Mouse (Mus musculus): Measurements from ENCODE around the gene Pcbp4. TPM values are rescaled to one million over a fixed set of nuclear protein-coding genes. Genes with fewer than 3 reads are reported as not detected.

The Pcbp4 gene
- polyA plus RNA-seq, 1 experiment = 22.6 TPM

GRCm38 (mm10) chr9:106467746-106468145, 14.7 kb downstream of the Pcbp4 start:
- TF ChIP-seq GATA1 (IDR thresholded peaks at IDR 0.05; ENCODE audit: low read length) = no peak

DNA sequence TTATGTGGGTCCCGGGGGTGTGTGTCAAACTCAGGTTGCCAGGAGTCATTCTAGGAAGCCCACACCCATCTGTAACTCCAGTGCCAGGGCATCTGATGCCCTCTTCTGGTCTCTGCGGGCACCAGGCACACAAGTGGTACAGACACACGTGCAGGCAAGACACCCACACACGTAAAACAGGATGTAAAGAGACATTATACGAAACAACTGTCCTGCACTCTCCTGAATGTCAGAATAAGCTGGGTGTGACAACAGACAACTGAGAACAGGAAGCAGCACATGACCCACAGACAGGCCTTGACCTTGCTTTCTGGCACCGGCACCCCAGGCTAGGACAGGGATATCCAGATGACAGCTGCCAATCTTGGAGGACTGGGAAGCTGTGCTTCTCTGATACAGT, 16.2 kb downstream of the Pcbp4 start:
- TF ChIP-seq GATA1 (IDR thresholded peaks at IDR 0.05; ENCODE audit: low read length) = no peak

DNA sequence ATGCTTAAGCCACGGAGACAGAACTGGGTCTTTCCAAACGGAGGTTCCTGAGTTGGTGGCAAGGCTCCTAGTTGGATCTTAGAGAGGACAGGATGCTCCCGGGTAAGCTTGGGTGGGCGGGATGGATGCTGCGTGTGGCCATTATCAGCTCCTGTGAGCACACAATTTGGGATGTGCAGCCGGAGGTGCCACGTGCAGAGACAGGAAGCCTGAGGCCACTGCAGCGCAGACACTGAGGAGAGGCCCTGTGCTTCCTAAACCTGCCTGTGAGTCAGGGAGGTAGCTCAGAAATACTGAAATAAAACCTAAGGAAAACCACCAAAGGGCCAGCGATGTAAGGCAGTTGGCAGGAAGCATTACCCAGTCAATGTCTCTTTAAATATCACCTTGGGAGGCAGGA, 16.7 kb downstream of the Pcbp4 start:
- no peak for TF ChIP-seq GATA1 (IDR thresholded peaks at IDR 0.05; ENCODE audit: low read length)

DNA sequence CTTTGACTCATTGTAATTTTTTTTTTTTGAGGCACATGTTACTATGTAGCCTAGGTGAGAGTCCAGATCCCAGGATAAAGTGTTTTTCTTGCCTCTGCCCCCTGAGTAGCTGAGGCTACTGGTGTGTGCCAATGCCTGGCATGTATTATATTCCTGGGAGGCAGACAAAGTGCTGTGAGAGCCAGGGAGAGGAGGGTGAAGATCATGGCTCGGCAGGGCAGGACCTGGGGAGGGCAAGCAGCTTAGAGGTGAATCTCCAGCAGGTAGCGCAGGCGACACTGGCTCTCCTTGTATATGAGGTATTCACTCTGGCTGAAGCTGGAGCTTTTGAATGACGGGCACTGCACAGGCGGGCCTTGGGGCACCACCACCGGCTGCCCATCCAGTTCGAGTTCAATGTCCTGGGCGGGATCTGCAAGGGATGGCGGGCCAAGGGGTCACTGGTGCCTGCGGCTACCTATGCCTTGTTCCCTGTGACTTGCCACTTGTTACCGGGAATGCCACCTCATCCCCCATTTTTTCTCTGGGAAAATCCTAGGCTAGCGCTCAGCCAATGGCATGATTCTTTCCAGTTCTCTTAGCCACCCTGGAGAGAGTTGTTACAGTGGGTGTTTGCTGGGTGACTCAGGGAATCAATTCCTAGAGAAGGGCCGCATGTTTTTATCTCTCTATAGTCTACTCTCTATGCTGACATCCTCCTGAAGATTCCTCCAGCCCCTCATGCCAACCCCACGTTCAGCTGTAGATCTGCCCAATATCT, 18.1 kb downstream of the Pcbp4 start:
- TF ChIP-seq GATA1 (IDR thresholded peaks at IDR 0.05; ENCODE audit: low read length) = no peak

GRCm38 (mm10) chr9:106471892-106472291, 18.8 kb downstream of the Pcbp4 start:
- no peak for TF ChIP-seq GATA1 (IDR thresholded peaks at IDR 0.05; ENCODE audit: low read length)

DNA sequence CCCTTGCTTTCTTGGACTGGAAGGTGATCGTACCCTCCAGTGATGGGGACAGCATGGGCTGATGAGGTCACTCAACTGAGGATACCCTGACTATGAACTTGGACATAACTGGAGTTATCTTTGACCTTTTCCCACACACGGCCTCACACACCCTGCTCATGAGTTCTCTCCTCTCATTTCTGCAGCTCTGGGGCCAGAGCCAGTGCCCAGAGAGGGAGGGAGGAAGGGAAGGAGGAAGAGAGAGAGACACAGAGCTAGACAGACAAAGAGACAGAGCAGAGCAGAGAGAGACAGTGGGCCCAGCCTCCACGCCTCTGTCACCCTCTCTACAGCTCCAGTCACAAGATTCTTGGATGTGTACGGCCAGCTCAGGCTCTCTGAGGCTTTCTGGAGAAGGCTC, 19.2 kb downstream of the Pcbp4 start:
- no peak for TF ChIP-seq GATA1 (IDR thresholded peaks at IDR 0.05; ENCODE audit: low read length)

DNA sequence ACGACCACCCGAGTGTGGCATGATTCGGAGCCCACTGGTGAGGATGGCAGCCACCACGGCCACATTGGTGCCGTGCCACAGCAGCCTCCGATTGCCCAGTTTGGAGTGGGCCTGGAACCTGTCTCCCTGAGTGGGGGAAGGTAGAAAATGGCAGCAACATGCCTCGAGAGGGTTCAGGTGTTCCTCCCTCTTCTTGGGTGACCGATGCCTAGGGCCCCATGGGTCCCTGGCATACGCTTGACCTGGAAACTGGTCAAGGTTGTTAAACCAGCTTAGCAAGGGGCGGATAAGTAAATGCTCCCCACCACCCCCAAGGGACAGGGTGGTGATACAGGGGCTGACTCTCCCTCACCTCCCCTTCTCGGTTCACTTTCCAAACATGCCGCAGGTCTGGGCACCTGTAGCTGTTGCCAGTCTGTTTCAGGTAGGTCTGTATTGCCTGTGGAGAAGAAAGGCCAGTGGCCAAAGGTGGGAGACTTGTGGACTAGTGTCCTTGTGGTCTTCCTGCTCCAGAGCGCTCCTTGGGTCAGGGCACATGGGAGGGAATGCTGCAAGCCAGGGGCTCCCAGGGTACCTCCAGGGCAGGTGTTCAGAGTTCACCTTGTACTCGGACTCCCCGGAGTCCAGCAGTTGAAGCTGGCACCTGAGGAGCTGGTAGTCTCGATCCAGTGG, 20.1 kb downstream of the Pcbp4 start:
- no peak for TF ChIP-seq GATA1 (IDR thresholded peaks at IDR 0.05; ENCODE audit: low read length)

DNA sequence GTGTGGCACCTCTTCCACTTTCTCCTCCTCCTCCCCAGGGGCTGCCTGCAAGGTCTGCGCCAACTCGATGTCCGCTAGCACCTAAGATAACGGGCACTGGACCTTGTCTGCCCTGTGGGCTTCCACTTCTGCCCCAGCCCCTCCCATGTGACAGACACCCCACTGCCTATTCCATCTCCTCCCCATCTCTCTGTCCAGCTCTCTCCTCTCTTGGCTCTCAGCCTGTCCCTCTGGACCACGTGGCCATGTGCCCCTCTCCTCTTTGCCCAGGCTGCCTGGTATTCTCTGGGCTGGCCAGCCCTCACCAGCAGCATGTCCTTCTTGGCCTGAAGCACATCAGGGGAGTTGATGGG, 20.6 kb downstream of the Pcbp4 start:
- no peak for TF ChIP-seq GATA1 (IDR thresholded peaks at IDR 0.05; ENCODE audit: low read length)

GRCm38 (mm10) chr9:106474456-106474855, 21.4 kb downstream of the Pcbp4 start:
- no peak for TF ChIP-seq GATA1 (IDR thresholded peaks at IDR 0.05; ENCODE audit: low read length)

GRCm38 (mm10) chr9:106475046-106475445, 22.0 kb downstream of the Pcbp4 start:
- no peak for TF ChIP-seq GATA1 (IDR thresholded peaks at IDR 0.05; ENCODE audit: low read length)

DNA sequence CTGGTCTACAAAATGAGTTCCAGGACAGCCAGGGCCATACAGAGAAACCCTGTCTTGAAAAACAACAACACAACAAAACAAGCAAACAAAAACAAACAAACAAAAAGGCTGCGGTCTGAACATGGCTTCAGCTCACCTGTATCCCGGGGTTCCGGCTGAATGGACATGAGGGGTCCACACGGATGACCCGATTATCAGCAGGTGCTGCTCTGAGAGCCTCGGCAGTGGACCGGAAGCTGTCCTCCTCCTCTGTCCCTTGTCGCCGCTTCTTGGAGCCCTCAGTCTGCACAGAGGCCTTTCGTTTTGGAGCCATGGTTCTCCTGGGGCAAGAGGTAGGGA, 22.5 kb downstream of the Pcbp4 start, which contains the start of gene Rrp9:
Gene Rrp9, plus strand, starts transcription at position 301 of the 339 bp plus-strand sequence.
- no peak for TF ChIP-seq GATA1 (IDR thresholded peaks at IDR 0.05; ENCODE audit: low read length)

DNA sequence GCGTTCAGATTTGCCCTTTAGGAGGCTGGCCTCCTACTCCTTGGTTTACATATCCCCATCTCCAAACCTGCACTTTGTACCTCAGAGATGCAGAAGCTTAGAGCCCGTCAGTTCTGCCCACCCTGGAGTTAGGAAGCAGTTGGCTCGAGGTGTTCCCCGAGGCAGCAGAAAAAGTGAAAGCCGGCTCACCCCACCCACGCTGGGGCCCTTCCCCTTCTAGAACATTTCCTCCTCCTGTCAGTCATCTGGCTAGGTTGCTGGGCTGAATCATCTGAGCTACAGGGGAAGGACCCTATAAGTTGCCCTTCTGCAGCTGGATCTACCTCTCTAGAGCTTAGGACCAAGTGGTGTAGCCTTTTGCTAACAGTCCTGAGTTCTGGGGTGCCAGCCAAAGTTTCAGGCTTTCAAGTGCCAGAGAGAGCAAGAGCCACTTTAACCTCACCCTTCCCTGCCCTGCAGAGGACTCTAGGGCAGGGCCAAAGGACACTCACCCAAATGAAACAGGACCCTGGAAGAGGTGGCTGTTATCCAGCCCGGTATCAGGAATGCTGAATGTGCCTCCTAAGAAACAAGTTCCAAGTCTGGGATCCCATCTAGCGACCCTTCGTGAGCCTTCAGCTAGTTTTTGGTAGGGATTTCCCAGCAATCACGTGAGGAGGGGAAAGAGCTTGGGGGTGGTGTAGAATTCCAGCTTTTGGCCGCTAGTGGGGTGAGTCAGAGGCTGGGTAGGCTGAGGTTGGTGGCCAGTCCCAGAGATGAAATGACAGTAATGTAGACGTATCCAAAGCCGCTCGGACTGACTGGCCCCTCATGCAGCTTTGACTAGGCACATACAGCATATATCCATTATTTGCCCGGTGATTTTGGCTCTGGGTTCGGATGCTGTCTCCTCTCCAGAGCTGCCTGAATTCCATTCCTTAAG, 23.2 kb downstream of the Pcbp4 start:
- TF ChIP-seq GATA1 (IDR thresholded peaks at IDR 0.05; ENCODE audit: low read length) = no peak

DNA sequence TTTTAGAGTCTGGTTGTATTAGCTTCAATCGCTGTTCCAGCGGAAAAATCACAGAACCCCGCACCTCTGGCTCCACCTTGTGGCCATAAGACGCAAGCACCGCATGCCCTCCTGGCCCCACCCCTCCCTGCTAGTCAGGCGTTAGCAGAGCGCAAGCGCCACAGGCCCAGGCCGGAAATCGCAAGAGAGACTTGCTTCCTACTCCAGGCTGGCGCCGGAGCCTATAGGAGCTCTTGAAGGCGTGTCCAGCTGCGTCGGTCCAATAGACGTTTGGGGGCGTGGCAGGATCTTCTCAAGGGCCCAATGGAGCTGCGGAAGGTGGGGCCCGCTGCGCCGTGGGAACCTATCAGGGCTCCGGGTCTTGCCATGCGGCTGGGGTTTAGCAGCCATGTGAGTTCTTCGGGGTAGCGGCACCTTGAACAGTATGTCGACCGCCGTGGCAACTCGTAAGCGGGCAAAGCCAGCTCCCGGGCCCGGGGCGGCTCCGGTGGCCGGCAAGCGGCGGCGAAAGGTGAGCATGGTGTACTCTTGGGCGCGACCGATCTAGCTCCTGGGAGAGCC, 23.9 kb downstream of the Pcbp4 start, which contains the start of gene Parp3:
Gene Parp3, minus strand, starts transcription at position 26 of the 561 bp plus-strand sequence.
- no peak for TF ChIP-seq GATA1 (IDR thresholded peaks at IDR 0.05; ENCODE audit: low read length)

DNA sequence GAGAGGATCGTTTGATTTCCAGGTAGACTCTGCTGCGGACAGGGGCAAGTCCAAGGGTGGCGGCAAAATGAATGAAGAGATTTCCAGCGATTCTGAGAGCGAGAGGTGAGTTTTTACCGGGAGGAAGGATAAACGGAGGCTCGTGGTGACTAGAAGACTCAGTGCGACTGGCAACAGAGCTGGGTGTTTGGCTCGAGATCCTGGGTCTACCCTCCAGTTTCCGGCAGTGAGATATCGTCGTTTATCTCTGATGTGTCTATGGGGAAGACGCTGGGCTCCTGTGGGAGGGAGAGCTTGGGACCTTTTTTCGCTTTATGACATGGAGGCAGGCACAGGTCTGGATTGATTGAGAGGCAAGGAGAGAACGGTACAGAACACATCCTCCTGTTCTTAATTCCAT, 24.6 kb downstream of the Pcbp4 start:
- TF ChIP-seq GATA1 (IDR thresholded peaks at IDR 0.05; ENCODE audit: low read length) = no peak

DNA sequence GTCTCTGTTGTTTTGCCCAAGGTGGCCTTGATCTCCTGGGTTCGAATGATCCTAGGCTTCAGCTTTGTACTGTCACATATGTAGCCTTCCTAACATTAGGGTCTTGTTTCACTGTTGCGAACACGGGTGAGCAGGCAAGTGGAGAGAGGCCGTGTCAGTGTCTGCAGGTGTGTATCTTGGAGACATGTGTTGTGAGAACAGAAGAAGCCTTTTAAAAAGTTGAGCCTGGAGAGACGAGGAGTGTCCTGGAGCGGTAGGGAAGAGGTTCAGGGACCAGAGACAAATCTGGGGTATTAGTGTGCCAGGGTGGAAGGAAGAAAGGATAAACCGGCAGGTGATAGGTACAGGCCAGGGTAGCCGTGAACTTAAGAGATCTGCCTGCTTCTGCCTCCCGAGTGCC, 25.0 kb downstream of the Pcbp4 start:
- no peak for TF ChIP-seq GATA1 (IDR thresholded peaks at IDR 0.05; ENCODE audit: low read length)

DNA sequence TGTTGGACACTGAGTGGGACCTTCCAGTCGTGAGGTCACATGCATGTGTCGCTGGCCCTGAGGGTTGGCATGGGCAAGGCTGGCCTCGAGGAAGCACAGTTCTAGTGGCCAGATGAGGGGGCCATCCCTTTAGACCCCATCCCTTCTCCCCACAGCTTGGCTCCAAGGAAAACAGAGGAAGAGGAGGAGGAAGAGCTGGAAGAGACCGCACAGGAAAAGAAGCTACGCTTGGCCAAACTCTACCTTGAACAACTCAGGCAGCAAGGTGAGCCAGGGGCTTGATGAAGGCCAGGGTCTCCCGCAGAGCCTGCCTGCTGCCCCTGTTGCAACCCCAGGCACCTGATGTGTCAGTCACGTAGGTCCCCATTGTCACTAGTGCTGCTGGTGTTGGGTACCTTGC, 27.4 kb downstream of the Pcbp4 start:
- TF ChIP-seq GATA1 (IDR thresholded peaks at IDR 0.05; ENCODE audit: low read length) = no peak

Data from G1E-ER4 (cell line).